Mouse (Mus musculus): Measurements from ENCODE around the gene Zfp507. TPM values are rescaled to one million over a fixed set of nuclear protein-coding genes. Genes with fewer than 3 reads are reported as not detected.

Zfp507 gene
- 12.9 and 13.9 TPM in 2 replicates for polyA plus RNA-seq (2015; fragmentation: Nextera tagmentation; extraction: Ambion mirVana)

GRCm38 (mm10) chr7:35802906-35803595 is at the start of gene Zfp507:
Gene Zfp507 (minus strand): TSS chr7:35803003.
- peaks cover 21% of the 10 kb centered on the region for H3K4me1 ChIP-seq
- H3K36me3 ChIP-seq, result peaks cover 18% of the 10 kb centered on the region
- H3K27ac ChIP-seq (replicated peaks), result peak within 1 kb of the TSS; percentile 93
- H3K9me3 ChIP-seq (replicated peaks), result no peaks in the 10 kb centered on the region
- peak; percentile 97 for ATAC-seq (ENCODE audit: low FRiP score)
- 24% methylated on average over 23 of the region's 26 CpGs for WGBS
- H3K4me2 ChIP-seq, result peak within 1 kb of the TSS; percentile 85
- no peaks in the 10 kb centered on the region; the same call in 1 of the 2 replicates for H3K27me3 ChIP-seq (replicated peaks)
- H3K4me3 ChIP-seq (replicated peaks), result peak within 1 kb of the TSS; percentile 87
- peak within 1 kb of the TSS; percentile 98 for H3K9ac ChIP-seq (replicated peaks)

- Histone ChIP-seq H3K4me1 (peaks cover 6% of the 10 kb centered on the region), H3K9ac (replicated peaks) (no peak overlapping the region), H3K4me2 (no peak overlapping the region), H3K36me3 (no peaks in the 10 kb centered on the region), H3K9me3 (replicated peaks) (no peaks in the 10 kb centered on the region), H3K4me3 (replicated peaks) (no peak overlapping the region), H3K27ac (replicated peaks) (no peak overlapping the region), H3K27me3 (replicated peaks) (no peaks in the 10 kb centered on the region)
- 81% methylated on average over 5 of the region's 5 CpGs for WGBS
- no peak for ATAC-seq (ENCODE audit: low FRiP score)
Observed at GRCm38 (mm10) chr7:35850426-35850825, 47.6 kb upstream of the Zfp507 start.

- Histone ChIP-seq H3K27me3 (replicated peaks) (no peaks in the 10 kb centered on the region), H3K4me1 (peaks cover 6% of the 10 kb centered on the region), H3K9me3 (replicated peaks) (no peaks in the 10 kb centered on the region), H3K4me2 (peak overlapping the region; percentile 0; the same call in 1 of the 2 replicates), H3K36me3 (no peaks in the 10 kb centered on the region), H3K27ac (replicated peaks) (no peak overlapping the region), H3K4me3 (replicated peaks) (no peak overlapping the region), H3K9ac (replicated peaks) (no peak overlapping the region)
- ATAC-seq (ENCODE audit: low FRiP score), result no peak
- 23% methylated on average over 14 of the region's 14 CpGs for WGBS
Observed at GRCm38 (mm10) chr7:35848526-35848925, 45.7 kb upstream of the Zfp507 start.

- H3K36me3 ChIP-seq, result no peaks in the 10 kb centered on the region
- ATAC-seq (ENCODE audit: low FRiP score), result no peak
- H3K9me3 ChIP-seq (replicated peaks), result no peaks in the 10 kb centered on the region
- no peaks in the 10 kb centered on the region for H3K27me3 ChIP-seq (replicated peaks)
- no peak overlapping the region for H3K4me3 ChIP-seq (replicated peaks)
- H3K9ac ChIP-seq (replicated peaks), result no peak overlapping the region
- no peak overlapping the region for H3K27ac ChIP-seq (replicated peaks)
- H3K4me2 ChIP-seq, result no peak overlapping the region
- WGBS, result 77% methylated on average over 4 of the region's 4 CpGs
- peaks cover 15% of the 10 kb centered on the region for H3K4me1 ChIP-seq
Observed at GRCm38 (mm10) chr7:35840504-35840903, 37.7 kb upstream of the Zfp507 start.

- Histone ChIP-seq H3K4me3 (replicated peaks) (no peak overlapping the region), H3K36me3 (no peaks in the 10 kb centered on the region), H3K27me3 (replicated peaks) (no peaks in the 10 kb centered on the region), H3K4me1 (peaks cover 15% of the 10 kb centered on the region), H3K27ac (replicated peaks) (no peak overlapping the region), H3K4me2 (no peak overlapping the region), H3K9me3 (replicated peaks) (no peaks in the 10 kb centered on the region), H3K9ac (replicated peaks) (no peak overlapping the region)
- 73% methylated on average over 19 of the region's 19 CpGs for WGBS
- ATAC-seq (ENCODE audit: low FRiP score), result no peak
Observed at GRCm38 (mm10) chr7:35836851-35837250, 34.0 kb upstream of the Zfp507 start.

- WGBS, result 87% methylated on average over 3 of the region's 3 CpGs
- Histone ChIP-seq H3K4me3 (replicated peaks) (no peak overlapping the region), H3K27me3 (replicated peaks) (no peaks in the 10 kb centered on the region), H3K9me3 (replicated peaks) (no peaks in the 10 kb centered on the region), H3K36me3 (no peaks in the 10 kb centered on the region), H3K4me1 (peaks cover 18% of the 10 kb centered on the region), H3K27ac (replicated peaks) (no peak overlapping the region), H3K9ac (replicated peaks) (no peak overlapping the region), H3K4me2 (no peak overlapping the region)
- ATAC-seq (ENCODE audit: low FRiP score), result no peak
Observed at GRCm38 (mm10) chr7:35836415-35836814, 33.6 kb upstream of the Zfp507 start.

GRCm38 (mm10) chr7:35830119-35830518 is 27.3 kb upstream of the Zfp507 start:
- Histone ChIP-seq H3K27me3 (replicated peaks) (no peaks in the 10 kb centered on the region), H3K4me3 (replicated peaks) (no peak overlapping the region), H3K27ac (replicated peaks) (no peak overlapping the region), H3K9me3 (replicated peaks) (no peaks in the 10 kb centered on the region), H3K4me1 (peaks cover 3% of the 10 kb centered on the region; the same call in 1 of the 2 replicates), H3K36me3 (no peaks in the 10 kb centered on the region), H3K4me2 (no peak overlapping the region), H3K9ac (replicated peaks) (no peak overlapping the region)
- ATAC-seq (ENCODE audit: low FRiP score), result no peak
- 92% methylated on average over 7 of the region's 7 CpGs for WGBS

- Histone ChIP-seq H3K4me2 (no peak overlapping the region), H3K36me3 (no peaks in the 10 kb centered on the region), H3K9ac (replicated peaks) (no peak overlapping the region), H3K27me3 (replicated peaks) (no peaks in the 10 kb centered on the region), H3K4me1 (no peaks in the 10 kb centered on the region), H3K9me3 (replicated peaks) (0 out of 2 replicates have a peak, but pooled peaks cover 2% of the 10 kb centered on the region), H3K4me3 (replicated peaks) (no peak overlapping the region), H3K27ac (replicated peaks) (no peak overlapping the region)
- ATAC-seq (ENCODE audit: low FRiP score), result no peak
- 66% methylated on average over 12 of the region's 12 CpGs for WGBS
Observed at GRCm38 (mm10) chr7:35823906-35824305, 21.1 kb upstream of the Zfp507 start.

GRCm38 (mm10) chr7:35822320-35822719 is 19.5 kb upstream of the Zfp507 start:
- Histone ChIP-seq H3K27ac (replicated peaks) (no peak overlapping the region), H3K4me2 (no peak overlapping the region), H3K4me3 (replicated peaks) (no peak overlapping the region), H3K9me3 (replicated peaks) (0 out of 2 replicates have a peak, but pooled peaks cover 2% of the 10 kb centered on the region), H3K36me3 (no peaks in the 10 kb centered on the region), H3K9ac (replicated peaks) (no peak overlapping the region), H3K4me1 (no peaks in the 10 kb centered on the region), H3K27me3 (replicated peaks) (no peaks in the 10 kb centered on the region)
- ATAC-seq (ENCODE audit: low FRiP score), result no peak
- WGBS, result 88% methylated on average over 17 of the region's 17 CpGs

GRCm38 (mm10) chr7:35821357-35821756 is 18.6 kb upstream of the Zfp507 start:
- 0 out of 2 replicates have a peak, but pooled peaks cover 2% of the 10 kb centered on the region for H3K9me3 ChIP-seq (replicated peaks)
- ATAC-seq (ENCODE audit: low FRiP score), result no peak
- H3K27me3 ChIP-seq (replicated peaks), result no peaks in the 10 kb centered on the region
- H3K36me3 ChIP-seq, result no peaks in the 10 kb centered on the region
- no peak overlapping the region for H3K4me3 ChIP-seq (replicated peaks)
- WGBS, result 90% methylated on average over 5 of the region's 5 CpGs
- no peak overlapping the region for H3K4me2 ChIP-seq
- no peaks in the 10 kb centered on the region for H3K4me1 ChIP-seq
- H3K9ac ChIP-seq (replicated peaks), result no peak overlapping the region
- no peak overlapping the region for H3K27ac ChIP-seq (replicated peaks)

- H3K4me1 ChIP-seq, result no peaks in the 10 kb centered on the region
- H3K36me3 ChIP-seq, result no peaks in the 10 kb centered on the region
- no peak for ATAC-seq (ENCODE audit: low FRiP score)
- no peak overlapping the region for H3K4me3 ChIP-seq (replicated peaks)
- no peaks in the 10 kb centered on the region for H3K27me3 ChIP-seq (replicated peaks)
- 56% methylated on average over 4 of the region's 4 CpGs for WGBS
- no peak overlapping the region for H3K27ac ChIP-seq (replicated peaks)
- H3K9ac ChIP-seq (replicated peaks), result no peak overlapping the region
- 0 out of 2 replicates have a peak, but pooled peaks cover 2% of the 10 kb centered on the region for H3K9me3 ChIP-seq (replicated peaks)
- no peak overlapping the region for H3K4me2 ChIP-seq
Observed at GRCm38 (mm10) chr7:35819486-35819885, 16.7 kb upstream of the Zfp507 start.

GRCm38 (mm10) chr7:35814759-35815551 is 12.2 kb upstream of the Zfp507 start:
- Histone ChIP-seq H3K9me3 (replicated peaks) (no peaks in the 10 kb centered on the region), H3K4me2 (no peak overlapping the region), H3K27me3 (replicated peaks) (no peaks in the 10 kb centered on the region), H3K36me3 (no peaks in the 10 kb centered on the region), H3K27ac (replicated peaks) (no peak overlapping the region), H3K4me1 (no peaks in the 10 kb centered on the region), H3K4me3 (replicated peaks) (no peak overlapping the region), H3K9ac (replicated peaks) (no peak overlapping the region)
- no peak for ATAC-seq (ENCODE audit: low FRiP score)
- WGBS, result 76% methylated on average over 12 of the region's 12 CpGs

Data from neural tube, embryonic 15.5 days (tissue).